In genomic region chr2:166549069-166549468, GRCm38 (mm10) we compare ENCODE assay signal across 13 mouse cellular contexts.
A peak's percentile ranks its signal among the peaks of the same experiment; 100 is the strongest.
DNase-seq lines count a peak whose midpoint lies in the region; ATAC-seq and TF ChIP-seq lines count a peak whose summit lies in the region.
"Had no signal": no experiment of that assay in that cellular context is flagged by ENCODE, and none has a peak within 500 bp of the region (broad histone marks: within the 10 kb centered on the region; RNA-seq: fewer than 3 reads in every experiment).

No protein-coding gene starts in this region.

- H3K9me3 ChIP-seq in midbrain, embryonic 10.5 days (replicated peaks), result no peaks in the 10 kb centered on the region
- H3K9me3 ChIP-seq in midbrain, postnatal 0 days (ENCODE audit: low read length), result no peaks in the 10 kb centered on the region
- H3K9me3 ChIP-seq: embryonic facial prominence, embryonic 15.5 days; stomach, embryonic 15.5 days had no signal

- peak overlapping the region; percentile 74 for H3K27ac ChIP-seq in midbrain, embryonic 10.5 days (replicated peaks)
- H3K27ac ChIP-seq in midbrain, postnatal 0 days (ENCODE audit: low read depth, low read length), result no peak overlapping the region
- H3K27ac ChIP-seq: embryonic facial prominence, embryonic 15.5 days; liver, embryonic 14.5 days; stomach, embryonic 15.5 days had no signal

- no peak for TF ChIP-seq CTCF in midbrain, postnatal 0 days (IDR thresholded peaks at IDR 0.05)

- ATAC-seq in midbrain, postnatal 0 days (ENCODE audit: low FRiP score), result no peak
- peak; percentile 39 for ATAC-seq in inflammation-experienced regulatory T-cells, adult 6 months
- ATAC-seq in cerebellum, adult (ENCODE audit: insufficient number of reproducible peaks, low FRiP score, low TSS enrichment), result no peak

- DNase-seq in midbrain, embryonic 10.5 days (ENCODE audit: low spot score), result no peak
- no peak for DNase-seq in midbrain, postnatal 0 days (ENCODE audit: low spot score)
- DNase-seq in T-cell, adult 2 months (ENCODE audit: low spot score), result peak; percentile 52
- peak; percentile 88 for DNase-seq in thymus, postnatal 0 days (ENCODE audit: low spot score)
- no peak for DNase-seq in MN1 (ENCODE audit: low spot score)
- DNase-seq: adrenal gland, adult 2 months; cerebellum, adult 9-10 months had no signal

- peaks cover 23% of the 10 kb centered on the region for H3K27me3 ChIP-seq in midbrain, embryonic 10.5 days (ENCODE audit: low read depth, poor library complexity, severe bottlenecking)
- no peaks in the 10 kb centered on the region for H3K27me3 ChIP-seq in midbrain, postnatal 0 days (ENCODE audit: insufficient read depth, low read length)
- H3K27me3 ChIP-seq: embryonic facial prominence, embryonic 15.5 days; stomach, embryonic 15.5 days had no signal

- H3K4me3 ChIP-seq in midbrain, embryonic 10.5 days, result no peak overlapping the region
- no peak overlapping the region for H3K4me3 ChIP-seq in midbrain, postnatal 0 days (ENCODE audit: low read depth, low read length)
- H3K4me3 ChIP-seq: embryonic facial prominence, embryonic 15.5 days; stomach, embryonic 15.5 days had no signal

- H3K4me2 ChIP-seq in midbrain, postnatal 0 days (ENCODE audit: low read depth, low read length, poor library complexity, severe bottlenecking), result no peak overlapping the region
- H3K4me2 ChIP-seq: embryonic facial prominence, embryonic 15.5 days; stomach, embryonic 15.5 days had no signal

- peaks cover 59% of the 10 kb centered on the region for H3K4me1 ChIP-seq in midbrain, embryonic 10.5 days
- H3K4me1 ChIP-seq in midbrain, postnatal 0 days (ENCODE audit: insufficient read depth, low read length), result no peaks in the 10 kb centered on the region

- no peak overlapping the region for H3K9ac ChIP-seq in midbrain, postnatal 0 days (replicated peaks; ENCODE audit: low read length, poor library complexity, severe bottlenecking)
- H3K9ac ChIP-seq: embryonic facial prominence, embryonic 15.5 days; liver, embryonic 14.5 days; stomach, embryonic 15.5 days had no signal

- H3K36me3 ChIP-seq in midbrain, embryonic 10.5 days, result no peaks in the 10 kb centered on the region
- H3K36me3 ChIP-seq in midbrain, postnatal 0 days (ENCODE audit: insufficient read depth, low read length), result no peaks in the 10 kb centered on the region
- H3K36me3 ChIP-seq: embryonic facial prominence, embryonic 15.5 days; G1E; stomach, embryonic 15.5 days had no signal

- 92% methylated on average over 5 of the region's 5 CpGs for WGBS in midbrain, embryonic 10.5 days
- WGBS in midbrain, postnatal 0 days, result 89% methylated on average over 5 of the region's 5 CpGs

Comparison
In these comparisons a context has a peak if more than half of its experiments do, and no peak if none do; other contexts are left out.
1. DNase-seq: peak in T-cell, adult 2 months (single experiment) and thymus, postnatal 0 days (single experiment); none in midbrain, embryonic 10.5 days (single experiment), midbrain, postnatal 0 days (single experiment) and MN1 (single experiment).